Mouse (Mus musculus) testis, adult 2 months (tissue): ENCODE results near the gene Micall2. TPM values are rescaled to one million over a fixed set of nuclear protein-coding genes. Genes with fewer than 3 reads are reported as not detected.

ENCODE experiments used
- H3K27ac ChIP-seq: fragments of 200-500 bp; 2 replicates; pipeline ENCODE4 v1.5.1; 2012; ENCODE audit warnings: low read depth, low read length; ENCODE audit not compliant: control insufficient read depth, insufficient read depth
- H3K27me3 ChIP-seq: fragments of 200-500 bp; 2 replicates; pipeline ENCODE4 v1.6.1; 2012; ENCODE audit warnings: mild to moderate bottlenecking, low read length, moderate library complexity; ENCODE audit not compliant: control insufficient read depth, insufficient read depth
- H3K36me3 ChIP-seq: fragments of 200-500 bp; 2 replicates; pipeline ENCODE4 v1.6.1; 2012; ENCODE audit warnings: mild to moderate bottlenecking, low read length; ENCODE audit not compliant: control insufficient read depth, insufficient read depth
- H3K4me1 ChIP-seq: fragments of 200-500 bp; 2 replicates; pipeline ENCODE4 v1.6.1; 2012; ENCODE audit warnings: low read length; ENCODE audit not compliant: control insufficient read depth, insufficient read depth
- H3K4me3 ChIP-seq: fragments of 200-500 bp; 2 replicates; pipeline ENCODE4 v1.5.1; 2012; ENCODE audit warnings: low read depth, mild to moderate bottlenecking, low read length, moderate library complexity, mixed read lengths; ENCODE audit not compliant: control insufficient read depth
- CTCF ChIP-seq: fragments of 200-500 bp; IDR thresholded peaks from 2 replicates; pipeline ENCODE4 v1.5.1; 2012; ENCODE audit warnings: low read depth, mild to moderate bottlenecking, inconsistent platforms, low read length, moderate library complexity; ENCODE audit not compliant: control insufficient read depth, insufficient read depth, insufficient replicate concordance
- POLR2A ChIP-seq: fragments of 200-500 bp; IDR thresholded peaks from 2 replicates; pipeline ENCODE4 v1.6.1; 2012; ENCODE audit warnings: low read depth, mild to moderate bottlenecking, inconsistent platforms, low read length, moderate library complexity; ENCODE audit not compliant: control insufficient read depth
- polyA plus RNA-seq: library from polyadenylated mRNA; depleted of rRNA; stranded (reverse); fragments of >200 nt; gene quantifications from 2 replicates; pipeline ENCODE4 v1.2.3, GENCODE M21; 2012

Gene Micall2
- polyA plus RNA-seq, 1 experiment: 3.7 TPM

DNA sequence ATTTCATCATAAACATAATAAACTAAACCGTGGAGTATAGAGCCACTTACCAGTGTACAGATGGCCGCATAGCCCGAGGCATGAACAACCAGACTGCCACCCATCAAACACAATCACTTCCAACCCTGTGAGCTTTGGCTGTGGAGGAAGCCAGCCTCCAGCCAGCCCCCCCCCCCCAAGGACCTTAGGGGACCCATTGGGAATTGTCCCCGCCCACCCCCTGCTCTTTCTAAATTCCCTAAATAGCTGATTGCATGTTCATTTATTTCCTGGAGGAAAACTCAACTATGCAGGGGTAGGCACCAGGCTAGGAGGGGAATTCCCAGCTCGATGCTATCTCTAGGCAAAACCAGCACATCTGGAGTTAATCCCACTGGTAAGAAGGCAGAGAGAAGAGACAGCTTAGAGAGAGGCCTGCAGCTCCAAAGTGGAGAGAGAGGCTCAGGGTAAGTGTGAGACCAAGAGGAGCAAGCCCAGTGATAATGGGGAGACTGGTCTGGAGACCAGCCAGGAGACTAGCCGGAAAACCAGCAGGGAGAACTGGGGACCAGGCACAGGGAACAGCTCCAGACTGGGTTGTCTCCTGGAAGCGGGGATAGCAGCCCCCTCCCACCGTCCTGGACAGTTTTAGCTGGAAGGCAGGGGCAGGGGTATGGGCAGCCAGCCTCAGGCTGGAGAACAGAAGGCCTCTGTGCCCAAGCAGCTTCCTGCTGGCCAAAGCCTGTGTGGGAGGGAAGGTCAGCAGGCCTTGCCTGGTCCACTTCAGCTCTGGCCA is 5.2 kb downstream of the Micall2 start:
- Histone ChIP-seq H3K27me3 (no peaks in the 10 kb centered on the region), H3K27ac (0 out of 2 replicates have a peak overlapping the region, but pooled peaks have one; percentile 31), H3K36me3 (no peaks in the 10 kb centered on the region), H3K4me3 (no peak overlapping the region), H3K4me1 (peaks cover 7% of the 10 kb centered on the region)
- TF ChIP-seq POLR2A: no peak
- TF ChIP-seq CTCF: no peak

DNA sequence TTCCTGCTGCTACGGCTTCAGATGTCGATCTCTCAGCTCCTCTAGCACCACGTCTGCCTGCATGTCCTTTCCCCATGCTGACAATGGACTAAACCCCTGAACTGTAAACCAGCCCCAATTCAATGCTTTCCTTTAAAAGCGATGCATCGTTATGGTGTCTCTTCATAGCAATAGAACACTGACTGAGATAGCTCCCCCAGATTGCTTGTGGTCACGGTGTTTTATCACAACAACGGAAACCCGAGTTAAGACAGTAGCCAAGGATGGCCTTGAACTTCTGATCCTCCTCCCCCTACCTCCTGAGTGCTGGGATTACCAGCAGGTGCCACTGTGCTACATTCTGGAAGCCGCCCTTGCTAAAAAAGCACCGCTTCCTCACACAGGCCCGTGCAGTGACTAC is 8.9 kb downstream of the Micall2 start:
- peaks cover 13% of the 10 kb centered on the region for H3K4me1 ChIP-seq
- no peaks in the 10 kb centered on the region for H3K27me3 ChIP-seq
- TF ChIP-seq POLR2A: no peak
- TF ChIP-seq CTCF: no peak
- H3K4me3 ChIP-seq: no peak overlapping the region
- H3K36me3 ChIP-seq: no peaks in the 10 kb centered on the region
- H3K27ac ChIP-seq: no peak overlapping the region

GRCm38 (mm10) chr5:139726186-139726585 is 9.9 kb downstream of the Micall2 start:
- no peak overlapping the region for H3K27ac ChIP-seq
- peaks cover 13% of the 10 kb centered on the region for H3K4me1 ChIP-seq
- H3K27me3 ChIP-seq: no peaks in the 10 kb centered on the region
- TF ChIP-seq CTCF: no peak
- TF ChIP-seq POLR2A: no peak
- no peak overlapping the region for H3K4me3 ChIP-seq
- H3K36me3 ChIP-seq: no peaks in the 10 kb centered on the region

- Histone ChIP-seq H3K4me1 (peaks cover 15% of the 10 kb centered on the region), H3K27me3 (no peaks in the 10 kb centered on the region), H3K36me3 (no peaks in the 10 kb centered on the region), H3K27ac (no peak overlapping the region), H3K4me3 (no peak overlapping the region)
- TF ChIP-seq POLR2A (no peak), CTCF (no peak)
Observed at GRCm38 (mm10) chr5:139724336-139725116, 11.6 kb downstream of the Micall2 start.

DNA sequence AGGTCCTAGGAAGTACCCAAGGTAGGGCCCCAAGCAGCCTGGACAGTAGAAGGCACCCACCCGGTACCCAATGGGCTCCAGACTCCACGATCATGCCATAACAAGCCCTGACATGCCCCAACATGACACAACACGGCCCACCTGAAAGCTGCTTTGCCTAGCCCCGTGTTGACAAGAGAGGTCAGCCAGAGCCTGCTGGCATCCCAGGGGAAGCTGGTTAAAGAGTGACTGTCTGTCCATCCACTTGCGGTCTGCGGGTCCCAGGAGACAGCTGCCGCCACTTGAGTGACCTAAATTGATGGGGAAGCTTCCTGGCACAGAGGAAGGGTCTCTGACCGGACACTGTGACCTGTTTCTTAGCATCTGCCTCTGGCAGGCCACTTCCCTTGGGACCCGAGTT is 13.0 kb downstream of the Micall2 start:
- TF ChIP-seq CTCF (no peak), POLR2A (no peak)
- Histone ChIP-seq H3K27me3 (no peaks in the 10 kb centered on the region), H3K27ac (no peak overlapping the region), H3K4me1 (peaks cover 15% of the 10 kb centered on the region), H3K4me3 (no peak overlapping the region), H3K36me3 (no peaks in the 10 kb centered on the region)

- no peak overlapping the region for H3K4me3 ChIP-seq
- TF ChIP-seq CTCF (no peak), POLR2A (no peak)
- H3K4me1 ChIP-seq: peaks cover 15% of the 10 kb centered on the region
- no peak overlapping the region for H3K27ac ChIP-seq
- no peaks in the 10 kb centered on the region for H3K36me3 ChIP-seq
- H3K27me3 ChIP-seq: no peaks in the 10 kb centered on the region
Observed at GRCm38 (mm10) chr5:139722709-139723108, 13.4 kb downstream of the Micall2 start.

DNA sequence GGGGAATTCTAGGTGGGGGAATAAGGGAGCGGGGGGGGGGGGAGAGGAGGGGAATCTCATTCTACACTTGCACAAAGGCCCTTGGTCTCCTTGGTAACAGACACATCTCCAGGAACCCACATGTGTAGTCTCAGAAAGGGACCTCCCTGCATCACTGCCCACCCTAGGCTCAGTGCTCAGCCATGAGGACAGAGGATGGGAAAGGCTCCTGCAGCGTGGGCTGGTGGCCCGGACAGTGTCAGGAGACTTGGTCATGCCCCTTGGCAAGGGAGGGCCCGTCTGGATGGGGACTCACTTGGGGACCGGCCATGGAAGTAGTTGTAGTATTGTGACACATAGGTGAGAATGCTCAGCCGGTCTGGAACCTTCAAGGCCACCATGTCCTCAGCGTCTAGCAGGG is 17.2 kb downstream of the Micall2 start:
- H3K4me3 ChIP-seq: no peak overlapping the region
- H3K27me3 ChIP-seq: no peaks in the 10 kb centered on the region
- H3K36me3 ChIP-seq: no peaks in the 10 kb centered on the region
- TF ChIP-seq CTCF (no peak), POLR2A (no peak)
- peaks cover 4% of the 10 kb centered on the region for H3K4me1 ChIP-seq
- no peak overlapping the region for H3K27ac ChIP-seq

DNA sequence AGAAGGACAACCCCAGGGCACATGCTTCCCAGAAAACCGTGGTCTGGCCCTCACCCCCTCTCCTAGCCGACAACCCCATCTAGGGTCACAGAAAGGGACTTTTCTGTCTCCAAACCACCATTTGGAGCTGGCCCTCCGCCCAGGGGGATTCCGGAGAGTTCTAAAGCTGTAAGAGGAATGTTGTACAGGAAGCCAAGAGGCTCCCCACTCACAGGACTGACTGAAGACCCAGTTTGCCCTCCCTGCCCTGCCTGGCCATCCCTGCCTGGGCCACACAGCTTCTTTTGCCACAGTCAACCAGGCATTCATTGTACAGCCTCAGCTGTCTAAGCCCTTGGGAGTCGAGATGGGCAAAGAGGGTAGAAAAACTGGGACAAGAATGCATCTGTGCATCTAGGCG is 17.6 kb downstream of the Micall2 start:
- no peaks in the 10 kb centered on the region for H3K27me3 ChIP-seq
- H3K36me3 ChIP-seq: no peaks in the 10 kb centered on the region
- peaks cover 4% of the 10 kb centered on the region for H3K4me1 ChIP-seq
- H3K27ac ChIP-seq: no peak overlapping the region
- TF ChIP-seq CTCF (no peak), POLR2A (no peak)
- no peak overlapping the region for H3K4me3 ChIP-seq
